Mouse (Mus musculus) G1E (cell line): ENCODE measurements at regions not wholly inside any gene's neighbourhood (a gene's known extent, or its start where the extent isn't known, plus 50 kb on each side); places are given as distances from the start of the nearest gene placed in this dataset.

Experiments used
- CTCF ChIP-seq: IDR thresholded peaks from 2 replicates; pipeline ENCODE4 v1.5.1; 2012; ENCODE audit warnings: low read depth, low read length, inconsistent platforms, mixed read lengths
- TAL1 ChIP-seq: conservative IDR thresholded peaks from 2 replicates; pipeline ENCODE4 v1.6.1; 2012; ENCODE audit warnings: low read depth, low read length, inconsistent platforms, mixed read lengths

DNA sequence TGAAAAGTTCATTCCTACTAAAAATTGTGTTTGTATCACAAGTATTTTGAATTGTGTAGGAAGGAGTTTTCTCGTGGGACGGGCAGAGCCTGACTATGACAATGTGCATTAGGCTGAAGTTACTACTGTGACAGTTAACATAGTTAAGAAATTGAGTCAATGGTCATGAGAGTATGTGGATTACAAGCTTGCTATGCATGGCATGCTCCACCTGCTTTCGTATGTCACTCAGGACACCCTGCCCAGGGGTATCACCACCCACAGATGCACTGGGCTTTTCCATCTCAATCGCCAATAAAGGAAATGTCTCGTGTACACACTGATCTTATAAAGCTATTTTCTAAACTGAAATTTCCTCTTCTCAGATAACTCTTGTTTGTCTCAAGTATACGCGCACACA, 1354.8 kb upstream of the Pcdh20 start:
- TF ChIP-seq CTCF (no peak), TAL1 (no peak)
